Mouse (Mus musculus): ENCODE results near the gene Txlnb. TPM values are rescaled to one million over a fixed set of nuclear protein-coding genes. Genes with fewer than 3 reads are reported as not detected.
A peak's percentile ranks its signal among the peaks of the same experiment; 100 is the strongest.
"Not testable (repeated sequence)": the region's sequence is repeated elsewhere in the genome, so short reads cannot be mapped to it uniquely, and the experiment has no call there.

Gene Txlnb
- polyA plus RNA-seq, 1 experiment = 1.3 TPM

DNA sequence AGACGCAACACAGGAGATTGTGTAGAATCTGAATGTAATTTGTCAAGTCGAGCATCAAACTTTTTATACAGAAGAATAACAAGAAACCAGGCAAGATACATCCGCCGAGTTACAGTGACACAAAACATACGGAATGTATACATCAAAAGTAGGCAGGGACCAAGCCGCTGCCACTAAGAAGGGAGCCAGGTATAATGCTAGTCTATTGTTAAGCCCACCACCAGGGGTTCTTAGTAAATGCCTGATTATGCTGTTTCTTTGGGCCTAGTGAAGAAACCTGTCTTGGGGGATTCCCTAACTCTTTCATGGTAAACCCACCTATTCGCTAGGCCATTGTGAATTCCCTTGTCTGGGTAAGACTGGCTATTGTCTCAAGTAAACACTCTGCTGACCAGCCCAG is 24.4 kb downstream of the Txlnb start:
- not testable (repeated sequence) for DNase-seq (ENCODE audit: low spot score)

GRCm38 (mm10) chr10:17827391-17827790 is 31.4 kb downstream of the Txlnb start:
- no peak for DNase-seq (ENCODE audit: low spot score)

- no peak for DNase-seq (ENCODE audit: low spot score)
These were observed 33.2 kb downstream of the Txlnb start for GRCm38 (mm10) chr10:17829205-17829604.

- DNase-seq (ENCODE audit: low spot score) = no peak
These were observed 35.0 kb downstream of the Txlnb start for GRCm38 (mm10) chr10:17831041-17831440.

DNA sequence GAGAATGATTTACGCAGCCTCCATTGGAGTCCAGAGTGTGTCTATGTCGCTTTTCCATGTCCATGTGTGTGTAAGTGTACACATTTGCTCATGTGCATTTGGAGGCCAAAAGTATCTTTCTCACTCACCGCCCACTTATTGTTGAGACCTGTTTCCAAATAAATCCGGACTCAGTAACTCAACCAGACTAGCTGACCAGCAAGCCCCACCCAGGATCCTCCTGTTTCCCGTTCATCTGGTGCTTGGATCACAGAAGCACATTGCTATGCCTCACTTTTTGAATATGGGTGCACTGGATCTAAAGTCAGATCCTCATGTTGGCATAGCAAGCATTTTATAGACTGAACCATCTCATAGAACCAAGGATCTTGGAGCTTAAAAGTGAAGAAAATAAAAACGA is 39.0 kb downstream of the Txlnb start:
- DNase-seq (ENCODE audit: low spot score) = no peak

DNA sequence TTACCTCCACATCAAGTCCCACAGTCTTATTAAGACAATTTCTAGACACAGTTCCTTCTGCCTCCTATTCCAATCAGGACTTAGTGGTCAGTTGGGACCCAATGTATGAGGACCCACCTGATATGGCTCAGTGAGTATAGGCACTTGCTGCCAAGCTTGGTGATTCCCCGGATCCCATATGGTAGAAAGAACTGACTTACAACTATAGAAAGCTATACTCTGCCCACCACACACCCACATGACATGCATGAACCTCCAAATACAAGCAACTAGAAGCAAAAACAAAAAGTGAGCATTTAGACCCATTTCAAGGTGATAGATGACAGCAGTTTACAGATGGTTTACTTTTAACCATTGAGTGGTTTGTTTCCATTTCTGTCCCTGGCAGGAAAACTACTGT is 40.2 kb downstream of the Txlnb start:
- DNase-seq (ENCODE audit: low spot score) = no peak

GRCm38 (mm10) chr10:17842030-17842429 is 46.0 kb downstream of the Txlnb start:
- DNase-seq (ENCODE audit: low spot score) = no peak

DNA sequence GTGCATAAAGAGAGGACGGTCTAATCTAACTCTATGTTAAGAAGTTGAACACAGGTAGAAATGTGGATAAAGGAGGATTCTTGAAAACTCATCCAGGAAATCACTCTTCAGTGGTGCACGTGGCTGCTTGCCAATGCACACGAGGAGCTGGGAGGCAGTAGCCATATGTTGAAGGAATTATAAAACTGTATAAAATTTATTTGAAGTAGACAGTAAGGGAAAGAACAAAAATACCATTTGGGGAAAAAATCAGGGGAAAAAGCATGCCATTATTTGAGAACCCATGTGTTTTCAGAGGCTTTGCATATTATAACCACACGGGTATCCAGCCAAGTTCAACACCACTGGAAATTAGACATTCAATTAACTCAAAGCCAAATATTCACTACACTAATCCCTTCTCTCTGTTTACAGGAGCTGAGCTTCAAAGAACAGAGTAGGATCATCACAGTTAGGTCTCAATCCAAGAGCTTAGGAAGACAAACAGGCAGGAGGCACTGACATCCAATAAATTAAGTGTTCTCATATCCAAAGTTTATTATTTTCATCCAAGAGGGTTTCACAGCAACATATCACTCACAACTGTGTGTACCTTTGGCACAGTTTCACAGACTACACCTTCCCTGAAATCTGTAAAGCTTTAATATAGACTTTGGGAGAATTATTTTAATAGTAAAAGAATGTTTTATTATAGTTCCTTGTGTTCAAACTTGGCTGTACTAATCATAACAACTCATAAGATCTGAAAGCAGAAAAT is 48.9 kb downstream of the Txlnb start:
- DNase-seq (ENCODE audit: low spot score) = no peak

DNA sequence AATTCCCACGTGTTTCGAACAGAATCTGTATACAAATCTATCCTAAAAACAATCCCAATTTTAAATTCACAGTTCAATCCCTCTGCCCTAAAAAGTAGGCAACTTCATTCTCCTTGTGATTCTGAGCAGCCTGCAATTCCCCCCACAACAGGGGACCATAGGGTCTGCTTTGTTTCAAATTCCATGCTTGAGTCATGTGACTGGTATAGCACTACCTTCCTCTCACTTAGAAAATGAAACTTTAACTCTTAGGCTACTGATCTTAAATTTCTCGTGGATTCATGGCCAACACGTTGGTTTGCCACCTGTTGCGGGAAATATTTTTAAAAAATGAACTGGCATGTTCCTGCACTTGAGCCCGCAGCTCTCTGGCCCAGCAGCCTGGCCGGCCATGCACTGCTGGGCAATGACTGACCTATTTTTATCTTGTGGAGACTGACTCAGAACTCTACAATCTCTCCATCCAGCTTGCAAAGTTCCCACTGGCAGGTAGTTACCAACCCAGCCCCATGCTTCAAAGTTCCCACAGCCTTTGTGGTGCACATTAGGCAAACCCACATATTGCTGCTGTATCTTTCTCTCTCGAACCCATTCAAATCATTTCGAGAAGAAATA is 61.7 kb downstream of the Txlnb start:
- DNase-seq (ENCODE audit: low spot score) = no peak

DNA sequence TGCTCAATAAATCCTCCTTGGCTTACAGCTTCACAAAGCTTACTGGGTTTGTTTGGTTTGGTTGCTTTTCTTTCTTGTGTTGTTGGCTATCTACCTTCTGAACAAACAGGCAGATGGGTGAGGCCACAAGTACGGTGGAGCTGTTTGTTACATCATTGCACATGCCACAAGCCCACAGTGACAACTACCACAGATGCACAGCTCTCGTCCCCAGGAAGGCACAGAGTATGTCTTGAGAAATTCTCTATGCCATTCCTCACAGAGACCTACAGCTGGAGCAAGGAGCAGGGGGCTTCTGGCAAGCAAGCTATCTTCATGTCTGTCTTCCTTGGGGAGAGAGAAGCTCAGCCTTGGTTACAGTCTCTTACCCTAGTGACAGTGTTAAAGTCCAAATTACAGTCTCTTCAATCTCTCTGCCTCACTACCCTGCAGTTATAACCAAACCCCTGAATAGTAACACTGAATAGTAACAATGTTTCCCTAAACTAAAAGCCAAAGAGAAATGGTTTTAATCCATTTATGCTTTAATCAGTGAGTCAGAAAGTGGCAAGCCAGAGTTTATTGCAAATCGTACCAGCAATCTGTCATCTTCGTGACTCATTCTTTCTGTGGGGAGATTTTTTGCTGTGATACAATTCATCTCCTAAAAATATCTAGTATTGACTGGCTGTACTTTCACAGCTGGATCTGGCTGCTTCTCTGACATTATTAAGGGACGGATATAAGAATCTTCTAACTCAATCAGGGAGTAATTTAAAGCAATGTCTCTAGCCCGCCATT is 64.9 kb downstream of the Txlnb start:
- no peak for DNase-seq (ENCODE audit: low spot score)

GRCm38 (mm10) chr10:17869822-17870662 is 74.0 kb downstream of the Txlnb start:
- DNase-seq (ENCODE audit: low spot score) = peak; percentile 32

- no peak for DNase-seq (ENCODE audit: low spot score)
These were observed 82.2 kb downstream of the Txlnb start for GRCm38 (mm10) chr10:17878002-17878919.

- DNase-seq (ENCODE audit: low spot score) = no peak
These were observed 84.0 kb downstream of the Txlnb start for GRCm38 (mm10) chr10:17880038-17880437.

DNA sequence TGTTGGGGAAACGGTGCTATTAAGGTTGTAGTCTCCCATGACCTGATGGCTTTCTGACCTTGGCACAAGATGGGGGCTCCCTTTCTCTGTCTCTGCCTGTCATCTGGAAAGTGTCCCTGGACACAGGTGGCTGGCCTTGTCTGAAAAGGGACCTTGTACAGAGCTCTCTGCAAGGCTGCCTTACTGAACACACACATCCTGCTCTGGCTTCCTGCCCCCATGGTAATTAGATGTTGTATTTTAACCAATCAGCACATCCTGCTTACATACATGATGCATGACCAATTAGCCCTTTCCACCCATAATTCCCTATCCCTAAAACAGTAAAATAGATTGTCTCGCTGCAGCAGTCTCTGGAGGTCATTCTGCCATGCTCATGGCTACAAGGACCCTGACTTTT is 84.7 kb downstream of the Txlnb start:
- DNase-seq (ENCODE audit: low spot score) = no peak

Other genes starting within 250 kb of the Txlnb start
- gene Cited2, start 73.0 kb upstream of the Txlnb start, polyA plus RNA-seq (2012; rRNA removed) = 21.5 and 24.2 TPM in 2 replicates
- gene Heca, start 151.8 kb downstream of the Txlnb start, polyA plus RNA-seq (2012; rRNA removed) = 21.7 and 22.3 TPM in 2 replicates
- 102 and 109 TPM in 2 replicates for gene Abracl, start 227.1 kb downstream of the Txlnb start, polyA plus RNA-seq (2012; rRNA removed)